Mouse (Mus musculus) neural tube, embryonic 10.5 days (tissue): Measurements from ENCODE around the gene Tom1l1.

Experiments
- DNase-seq: peaks from one replicate; pipeline ENCODE4 v3.0.0-alpha.2; 2017; ENCODE audit warnings: low spot score; ENCODE audit errors: extremely low spot score

Tom1l1 gene

DNA sequence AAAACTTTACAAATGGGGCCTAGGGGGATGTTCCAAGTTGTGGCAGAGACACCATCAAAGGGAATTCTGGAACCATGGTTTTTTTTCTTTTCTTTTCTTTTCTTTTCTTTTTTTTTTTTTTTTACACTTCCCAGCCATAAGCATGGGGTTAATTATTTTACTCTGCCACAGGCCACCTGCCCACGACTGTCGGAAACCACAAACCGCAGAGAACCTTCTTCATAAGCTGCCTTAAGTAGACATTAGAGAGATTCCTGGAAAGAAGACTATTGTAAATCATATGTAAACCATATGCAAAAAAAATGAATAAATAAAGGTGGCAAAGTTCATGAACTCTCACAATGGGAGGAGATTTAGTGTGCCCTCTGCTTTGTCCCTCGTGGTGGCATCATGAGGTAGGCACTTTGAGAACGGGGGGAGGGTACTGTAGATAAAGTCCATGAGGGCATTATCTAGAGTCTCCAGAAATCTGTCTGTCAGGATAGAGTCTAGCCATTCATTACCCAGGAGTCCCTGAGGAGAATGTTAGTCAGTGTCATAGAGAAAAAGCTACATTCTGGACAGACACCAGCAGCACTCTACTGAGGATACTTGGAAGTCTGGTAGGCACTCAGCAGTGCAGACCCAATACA lies 12.6 kb downstream of the Tom1l1 start:
- DNase-seq: no peak

GRCm38 (mm10) chr11:90667325-90667724 lies 20.8 kb downstream of the Tom1l1 start:
- no peak for DNase-seq

DNA sequence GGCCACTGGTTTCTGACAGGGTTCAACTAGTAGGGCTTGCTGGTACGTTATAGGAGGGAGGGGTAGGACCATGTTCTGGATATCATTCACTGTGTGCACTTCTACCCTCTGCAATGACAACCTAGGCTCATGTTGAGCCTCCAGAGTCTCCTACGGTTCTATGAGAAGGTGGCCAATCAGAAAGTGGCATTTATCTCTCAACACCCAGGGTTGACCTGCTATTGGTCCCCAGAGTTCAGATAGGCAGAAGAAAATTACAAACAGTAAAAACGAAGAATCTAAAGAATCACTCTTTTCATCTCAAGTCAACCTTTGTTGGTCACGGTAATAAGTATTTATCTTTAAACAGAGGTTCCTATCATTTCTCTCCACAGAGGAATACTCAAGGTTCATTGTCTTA lies 21.2 kb downstream of the Tom1l1 start:
- DNase-seq: no peak

- DNase-seq: no peak
These were observed 21.9 kb downstream of the Tom1l1 start for GRCm38 (mm10) chr11:90666144-90666757.

DNA sequence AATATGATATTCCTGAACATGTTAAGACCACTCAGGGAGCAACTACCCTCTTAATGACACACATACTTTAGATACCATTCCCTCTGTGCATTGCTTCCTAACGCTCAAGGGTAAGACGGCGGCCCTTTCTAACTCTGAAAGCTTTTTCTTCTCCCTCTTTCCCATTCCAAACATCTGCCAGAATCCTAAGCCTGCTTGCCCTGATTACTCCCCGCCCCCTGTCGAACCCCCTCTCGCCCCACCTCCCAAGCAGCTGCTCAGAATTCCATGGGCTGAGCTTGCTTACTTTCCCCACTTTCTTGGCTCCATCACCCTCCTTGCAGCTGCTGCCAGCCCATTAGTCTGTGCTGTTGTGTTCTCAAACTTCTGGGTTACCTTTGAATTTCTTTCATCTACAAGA lies 23.0 kb downstream of the Tom1l1 start:
- DNase-seq: peak; percentile 32

GRCm38 (mm10) chr11:90664345-90664986 lies 23.7 kb downstream of the Tom1l1 start:
- no peak for DNase-seq

GRCm38 (mm10) chr11:90663618-90664297 lies 24.4 kb downstream of the Tom1l1 start:
- no peak for DNase-seq

GRCm38 (mm10) chr11:90663052-90663451 lies 25.1 kb downstream of the Tom1l1 start:
- no peak for DNase-seq

GRCm38 (mm10) chr11:90660662-90661061 lies 27.5 kb downstream of the Tom1l1 start:
- DNase-seq: no peak

- no peak for DNase-seq
These were observed 30.6 kb downstream of the Tom1l1 start for GRCm38 (mm10) chr11:90657527-90657926.

GRCm38 (mm10) chr11:90652603-90653002 lies 35.6 kb downstream of the Tom1l1 start:
- no peak for DNase-seq

DNA sequence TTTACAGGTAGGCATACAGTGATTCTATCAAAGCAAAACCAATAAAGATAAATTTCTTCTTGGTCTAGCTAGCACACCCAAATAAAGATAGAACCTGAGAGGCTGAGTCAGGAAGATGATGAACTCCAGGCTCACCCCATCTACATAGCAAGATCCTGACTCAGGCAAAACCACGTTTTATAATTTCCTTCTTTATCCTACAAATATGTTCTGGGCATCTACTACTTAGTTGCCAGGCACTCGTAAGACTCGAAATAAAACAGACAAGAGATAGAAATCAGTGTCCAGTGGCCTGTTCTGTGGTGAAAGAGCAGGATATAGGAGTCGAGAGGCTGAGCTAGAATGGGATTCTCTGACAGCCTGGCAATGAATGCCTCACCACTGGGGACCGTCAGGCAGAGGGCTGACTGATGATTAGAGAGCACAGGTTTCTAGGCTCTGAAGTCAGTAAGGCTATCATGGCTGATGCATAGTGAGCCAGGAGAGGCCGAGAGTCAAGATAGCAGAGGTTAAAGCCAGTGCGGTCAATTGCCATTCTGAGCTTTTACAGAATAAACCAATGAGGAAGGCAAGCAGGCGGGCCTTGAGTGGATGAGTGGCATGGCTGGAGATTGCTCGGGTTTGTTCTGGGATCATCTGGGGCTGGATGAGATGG lies 37.8 kb downstream of the Tom1l1 start:
- no peak for DNase-seq

DNA sequence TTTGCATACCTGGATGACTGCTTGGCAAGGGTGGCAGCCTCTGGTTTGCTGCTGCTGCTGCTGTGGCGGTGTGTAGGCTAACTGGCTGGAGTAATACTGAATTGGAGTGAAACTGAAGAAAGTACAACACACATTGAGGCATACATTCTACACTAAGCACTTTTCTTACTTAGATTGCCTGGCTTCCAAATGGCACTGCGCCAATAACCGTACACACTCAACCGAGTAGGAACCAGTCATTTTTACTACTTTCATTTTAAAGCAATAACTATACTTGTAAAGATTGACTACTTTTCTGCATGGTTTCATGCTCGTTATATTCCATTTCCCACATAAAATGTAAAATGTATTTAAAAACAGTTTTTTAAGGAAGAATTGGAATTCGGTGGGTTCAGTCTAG lies 38.4 kb downstream of the Tom1l1 start:
- DNase-seq: no peak

- DNase-seq: no peak
These were observed 49.8 kb downstream of the Tom1l1 start for GRCm38 (mm10) chr11:90638312-90638830.

- DNase-seq: peak; percentile 95
These were observed 50.5 kb downstream of the Tom1l1 start, which contains the start of the genes Stxbp4 and Cox11 for GRCm38 (mm10) chr11:90637440-90638311. Gene Stxbp4 (minus strand): TSS chr11:90638084. Gene Cox11 (plus strand): TSS chr11:90638173.

DNA sequence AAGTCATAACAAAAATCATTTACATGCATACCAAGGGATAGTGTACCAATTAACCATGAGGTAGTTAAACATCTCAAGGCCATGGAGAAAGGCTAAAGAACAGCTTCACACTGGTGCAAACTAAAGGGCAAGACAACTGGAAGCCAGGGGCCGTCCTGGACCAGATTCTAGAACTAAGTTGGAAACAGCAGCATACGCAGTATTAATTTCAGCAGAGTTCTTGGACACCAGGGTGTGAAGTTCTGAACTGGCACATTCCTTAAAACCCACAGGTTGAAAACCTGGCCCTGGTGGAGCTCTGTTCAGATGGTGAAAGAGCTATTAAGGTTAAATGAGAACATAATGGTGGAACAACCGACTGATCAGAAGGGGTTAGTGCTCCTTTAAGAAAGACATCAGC lies 53.5 kb downstream of the Tom1l1 start:
- no peak for DNase-seq

GRCm38 (mm10) chr11:90632480-90632879 lies 55.7 kb downstream of the Tom1l1 start:
- no peak for DNase-seq

DNA sequence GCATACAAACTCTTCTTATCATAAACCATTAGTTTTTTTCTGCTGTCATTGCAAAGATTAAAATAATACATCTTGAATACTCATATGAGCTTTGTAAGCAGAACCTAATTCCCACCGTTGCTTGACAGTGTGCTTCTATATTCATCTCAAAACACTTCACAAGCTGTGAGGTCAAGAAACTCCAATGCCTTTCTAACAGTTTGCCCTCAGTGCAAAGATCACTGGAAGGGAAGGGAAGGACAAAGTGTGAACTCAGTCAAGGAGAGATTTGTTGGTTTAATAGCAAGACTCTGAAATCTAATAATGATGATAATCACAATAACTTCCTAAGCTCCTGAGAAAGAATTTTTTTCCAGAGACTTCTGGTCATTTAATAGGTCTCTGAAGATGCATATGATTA lies 60.4 kb downstream of the Tom1l1 start:
- DNase-seq: no peak

- no peak for DNase-seq
These were observed 63.0 kb downstream of the Tom1l1 start for GRCm38 (mm10) chr11:90625174-90625573.

GRCm38 (mm10) chr11:90623477-90623876 lies 64.7 kb downstream of the Tom1l1 start:
- no peak for DNase-seq
